Comparison of ENCODE assay signal across 8 mouse cellular contexts in genomic region chr3:156982102-156982501, GRCm38 (mm10).
DNase-seq lines count a peak whose midpoint lies in the region; ATAC-seq and TF ChIP-seq lines count a peak whose summit lies in the region.
"Had no signal": no experiment of that assay in that cellular context is flagged by ENCODE, and none has a peak within 500 bp of the region (broad histone marks: within the 10 kb centered on the region; RNA-seq: fewer than 3 reads in every experiment).

No protein-coding gene starts in this region.

- no peak overlapping the region for H3K27ac ChIP-seq in hindbrain, postnatal 0 days

- H3K27me3 ChIP-seq in hindbrain, postnatal 0 days (ENCODE audit: insufficient read depth, low read length), result no peaks in the 10 kb centered on the region

- no peak overlapping the region for H3K4me3 ChIP-seq in hindbrain, postnatal 0 days (ENCODE audit: low read length)

- no peaks in the 10 kb centered on the region for H3K9me3 ChIP-seq in hindbrain, postnatal 0 days (ENCODE audit: low read length)

- intact Hi-C loops in heart, postnatal 14 days (cut with DNase I), result no loop called here
- intact Hi-C loops in heart, postnatal 25 days (cut with DNase I), result no loop called here

- no peak for TF ChIP-seq POLR2A in brain, embryonic 14.5 days (IDR thresholded peaks at IDR 0.05; ENCODE audit: borderline replicate concordance, extremely low read depth, insufficient read depth, insufficient read length, poor library complexity, severe bottlenecking)

- 20% methylated on average over 4 of the region's 4 CpGs for WGBS in hindbrain, postnatal 0 days

- no peaks in the 10 kb centered on the region for H3K4me1 ChIP-seq in hindbrain, postnatal 0 days (ENCODE audit: insufficient read depth, low read length)

- no peaks in the 10 kb centered on the region for H3K36me3 ChIP-seq in hindbrain, postnatal 0 days (ENCODE audit: insufficient read depth, low read length)

- ATAC-seq in hindbrain, postnatal 0 days, result peak; percentile 61; the same call in 1 of the 2 replicates
- ATAC-seq in monocyte, adult 5-6 weeks (replicated peaks; ENCODE audit: insufficient number of reproducible peaks, low FRiP score, low TSS enrichment, poor library complexity, severe bottlenecking), result no peak

- H3K4me2 ChIP-seq in hindbrain, postnatal 0 days (ENCODE audit: low read depth, low read length), result no peak overlapping the region

- no peak for TF ChIP-seq CTCF in brain, embryonic 14.5 days (IDR thresholded peaks at IDR 0.05; ENCODE audit: borderline replicate concordance, extremely low read depth, insufficient read depth, insufficient read length)
- TF ChIP-seq CTCF in hindbrain, postnatal 0 days (IDR thresholded peaks at IDR 0.05; ENCODE audit: low read depth), result no peak

- peak; percentile 16 to 37 for DNase-seq in heart, postnatal 14 days
- DNase-seq in heart, postnatal 25 days (ENCODE audit: low spot score), result no peak
- DNase-seq in MN1 (ENCODE audit: low spot score), result peak; percentile 23
- peak; percentile 94 for DNase-seq in brain, embryonic 14.5 days (ENCODE audit: low read depth)
- DNase-seq in hindbrain, postnatal 0 days (ENCODE audit: low spot score), result peak; percentile 61
- no peak for DNase-seq in layer of hippocampus, adult 11-12 months (ENCODE audit: low spot score)
- DNase-seq: layer of hippocampus, adult 9-11 months had no signal

- no peak overlapping the region for H3K9ac ChIP-seq in hindbrain, postnatal 0 days (replicated peaks; ENCODE audit: low read length)

Comparison
In these comparisons a context has a peak if more than half of its experiments do, and no peak if none do; other contexts are left out.
1. DNase-seq: peak in heart, postnatal 14 days (2 of 2), MN1 (single experiment), brain, embryonic 14.5 days (single experiment) and hindbrain, postnatal 0 days (single experiment); none in heart, postnatal 25 days (single experiment) and layer of hippocampus, adult 11-12 months (single experiment).